Mouse (Mus musculus) gastrocnemius, postnatal 10 days (tissue): ENCODE data around the gene Wasf2. TPM values are rescaled to one million over a fixed set of nuclear protein-coding genes. Genes with fewer than 3 reads are reported as not detected.
"Not testable (repeated sequence)": the region's sequence is repeated elsewhere in the genome, so short reads cannot be mapped to it uniquely, and the experiment has no call there.

Experiments
- DNase-seq: peaks from one replicate; pipeline ENCODE4 v3.0.0; 2021; ENCODE audit warnings: mixed read lengths
- long read RNA-seq, 2 experiments: library from polyadenylated mRNA; stranded (forward); transcript quantifications; one replicate each; pipeline ENCODE4 v2.0.0; 2021
- total RNA-seq, 2 experiments: library from RNA; stranded (reverse); gene quantifications; 2 replicates each; pipeline ENCODE4 v1.2.3; 2021

Gene Wasf2
- total RNA-seq: 10 to 100 TPM; 73.1 to 88.7 TPM
- long read RNA-seq, experiment 1, full-length matches to known transcripts: 10 of 26 reads
- long read RNA-seq, experiment 1, partial matches to known transcripts: 15 of 26 reads
- long read RNA-seq, experiment 1, other reads (novel, unspliced or antisense): 1 of 26 reads
- long read RNA-seq, experiment 2, full-length matches to known transcripts: 4 of 15 reads
- long read RNA-seq, experiment 2, partial matches to known transcripts: 10 of 15 reads
- long read RNA-seq, experiment 2, other reads (novel, unspliced or antisense): 1 of 15 reads

GRCm38 (mm10) chr4:133129931-133130889 is at the start of gene Wasf2:
Wasf2 (plus strand) TSS chr4:133130505.
- DNase-seq: peak; percentile 92

DNA sequence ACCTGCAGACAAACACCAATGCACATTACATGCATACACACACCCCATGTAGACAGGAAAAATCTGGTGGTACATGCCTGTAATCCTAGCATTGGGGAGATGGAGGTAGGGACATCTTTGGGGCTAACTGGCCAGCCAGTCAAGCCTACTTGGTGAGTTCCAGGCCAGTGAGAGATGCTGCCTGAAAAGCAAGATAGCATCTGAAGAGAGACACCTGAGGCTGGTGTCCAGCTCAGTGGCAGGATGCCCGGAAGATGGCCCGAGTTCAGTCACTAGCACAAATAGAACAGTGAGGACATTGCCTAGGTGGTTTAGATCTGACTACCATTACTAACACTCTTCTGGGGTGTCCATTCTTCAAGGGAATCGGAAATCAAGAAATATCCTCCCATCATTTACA is 49.4 kb upstream of the Wasf2 start:
- DNase-seq: no peak

- DNase-seq: no peak
Measured at GRCm38 (mm10) chr4:133082216-133082773, 48.0 kb upstream of the Wasf2 start.

DNA sequence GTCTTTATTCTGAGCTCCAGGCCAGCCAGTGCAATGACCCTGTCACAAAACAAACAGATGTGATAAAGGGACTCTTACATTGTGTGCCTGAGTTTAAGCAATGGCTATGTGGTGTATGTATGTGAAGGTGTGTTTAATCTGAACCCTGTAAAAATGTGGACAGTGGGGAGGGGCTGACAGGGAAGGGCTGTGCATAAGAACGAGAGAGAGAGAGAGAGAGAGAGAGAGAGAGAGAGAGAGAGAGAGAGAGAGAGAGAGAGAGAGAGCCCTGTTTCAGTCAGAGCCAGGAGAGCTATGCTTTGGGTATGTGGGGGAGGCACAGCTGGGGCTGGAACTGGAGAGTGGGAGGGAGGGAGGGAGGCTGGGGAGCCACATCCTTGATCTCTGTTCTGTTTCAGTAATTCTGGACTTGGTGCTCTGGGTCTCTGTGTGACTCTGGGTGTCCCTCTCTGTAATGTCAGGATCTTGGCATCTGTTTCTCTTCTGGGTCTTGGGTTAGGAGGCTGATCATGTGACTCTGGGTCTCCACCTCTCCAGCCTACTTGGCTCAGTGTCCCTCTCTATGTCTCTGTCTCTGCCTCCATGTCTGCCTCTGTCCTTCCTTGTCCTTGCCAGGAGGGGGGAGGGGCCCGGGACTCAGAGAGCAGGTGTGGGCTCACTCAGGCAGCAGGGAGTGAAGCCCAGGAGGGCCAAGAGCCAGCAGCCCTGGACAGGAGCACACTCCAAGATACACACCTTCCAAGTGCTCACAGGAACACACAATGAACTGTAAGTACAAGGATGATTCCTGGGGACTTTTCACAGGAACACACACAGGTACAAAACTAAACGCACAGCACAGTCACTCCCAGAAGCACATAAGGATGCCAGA is 46.1 kb upstream of the Wasf2 start:
- peak; percentile 77 for DNase-seq

DNA sequence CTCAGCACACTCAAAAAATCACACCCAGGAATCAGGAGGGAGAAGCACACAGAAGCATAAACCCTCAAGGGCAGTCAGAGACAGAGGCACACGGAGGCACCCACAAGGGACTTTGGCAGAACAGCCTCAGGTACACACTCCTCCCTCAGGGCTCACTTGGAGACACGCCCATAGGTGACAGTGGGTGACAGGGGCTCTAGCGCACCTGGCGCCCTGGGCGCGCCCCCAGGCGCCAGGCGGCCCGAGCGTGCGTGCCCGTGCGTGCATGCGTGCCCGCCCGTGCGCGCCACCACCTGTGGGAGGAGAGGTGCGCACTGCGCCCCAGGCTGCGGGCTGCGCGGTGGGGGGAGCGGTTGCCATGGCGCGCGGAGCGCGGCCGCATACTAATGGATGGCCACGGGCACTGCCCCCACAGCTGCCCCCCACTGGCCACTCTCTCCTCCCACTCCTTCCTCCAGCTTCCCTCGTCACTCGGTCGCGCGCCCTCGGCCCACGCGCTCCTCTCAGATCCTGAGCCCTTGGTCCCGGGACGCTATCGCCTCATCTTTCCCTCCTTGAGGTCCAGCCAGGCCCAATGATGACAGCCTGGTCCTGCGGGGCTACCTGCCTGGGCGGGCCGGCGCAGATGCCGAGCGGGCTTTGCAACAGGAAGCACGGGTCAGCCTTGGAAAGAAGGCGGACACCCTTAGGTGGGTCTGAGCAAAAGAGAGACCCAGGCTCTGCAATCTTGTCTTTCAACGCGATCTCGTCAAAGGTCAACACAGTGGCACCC is 45.1 kb upstream of the Wasf2 start:
- peak; percentile 52 for DNase-seq

- peak; percentile 41 for DNase-seq
Measured at GRCm38 (mm10) chr4:133085783-133086342, 44.4 kb upstream of the Wasf2 start.

- DNase-seq: no peak
Measured at GRCm38 (mm10) chr4:133087177-133087714, 43.1 kb upstream of the Wasf2 start.

DNA sequence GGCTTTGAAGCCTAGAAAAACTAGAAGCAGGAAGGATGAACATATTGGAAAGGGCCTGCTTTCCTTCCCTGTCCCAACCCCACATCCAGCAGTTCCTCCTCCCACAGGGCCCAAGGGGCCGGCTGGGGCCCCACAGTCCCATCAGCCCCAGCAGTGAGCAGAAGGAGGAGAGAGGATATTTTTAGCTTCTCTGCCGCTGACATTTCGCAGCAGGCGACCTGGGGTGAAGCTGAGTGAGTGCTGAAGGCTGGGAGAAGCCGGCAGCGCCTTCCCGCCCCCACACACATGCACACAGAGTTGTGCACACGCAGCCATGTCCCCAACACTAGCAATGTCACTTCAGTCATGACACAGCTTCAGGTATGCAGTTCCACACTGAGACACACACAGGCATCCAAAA is 42.5 kb upstream of the Wasf2 start:
- DNase-seq: no peak

GRCm38 (mm10) chr4:133089319-133089718 is 41.0 kb upstream of the Wasf2 start:
- DNase-seq: no peak

GRCm38 (mm10) chr4:133089802-133090201 is 40.5 kb upstream of the Wasf2 start:
- no peak for DNase-seq

DNA sequence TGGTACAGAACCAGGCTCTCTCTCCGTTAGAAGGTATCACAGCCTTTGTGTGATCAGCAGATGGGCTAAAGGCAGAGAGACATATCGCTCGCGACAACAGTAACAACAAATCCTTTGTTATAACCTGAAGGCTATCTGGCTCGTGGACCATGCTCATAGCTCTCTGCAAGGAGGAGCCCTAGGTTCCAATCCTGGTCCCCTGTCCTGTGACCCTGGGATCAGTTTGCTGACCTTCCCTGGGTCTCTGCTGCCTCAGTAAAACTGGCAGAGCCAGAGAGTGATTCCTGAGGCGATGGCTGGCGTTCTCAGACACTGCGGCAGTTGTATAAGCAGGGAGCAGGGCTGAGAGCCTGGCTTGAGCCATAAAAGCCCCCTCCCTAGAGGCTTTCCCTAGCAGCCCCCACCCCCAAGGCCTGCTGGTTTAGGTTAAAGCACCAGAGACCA is 40.0 kb upstream of the Wasf2 start:
- no peak for DNase-seq

- peak; percentile 50 for DNase-seq
Measured at GRCm38 (mm10) chr4:133090720-133091458, 39.4 kb upstream of the Wasf2 start.

DNA sequence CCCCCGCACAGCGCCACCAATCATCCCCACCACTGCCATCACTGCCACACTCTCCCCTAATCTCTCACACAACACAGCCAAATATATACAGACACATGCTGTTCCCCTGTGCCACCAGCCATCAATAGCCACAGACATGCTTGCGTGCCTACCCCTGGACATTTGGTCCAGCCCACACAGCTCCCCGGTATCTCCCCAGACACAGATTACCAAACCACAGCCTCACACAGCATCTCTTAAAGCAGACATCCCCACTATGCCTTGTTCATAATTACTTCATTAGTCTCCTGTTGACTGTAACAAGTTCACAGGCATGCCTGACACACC is 38.9 kb upstream of the Wasf2 start:
- DNase-seq: no peak

- peak; percentile 57 for DNase-seq
Measured at GRCm38 (mm10) chr4:133092453-133092901, 37.8 kb upstream of the Wasf2 start.

- no peak for DNase-seq
Measured at GRCm38 (mm10) chr4:133093056-133093455, 37.2 kb upstream of the Wasf2 start.

- no peak for DNase-seq
Measured at GRCm38 (mm10) chr4:133093481-133094033, 36.7 kb upstream of the Wasf2 start.

DNA sequence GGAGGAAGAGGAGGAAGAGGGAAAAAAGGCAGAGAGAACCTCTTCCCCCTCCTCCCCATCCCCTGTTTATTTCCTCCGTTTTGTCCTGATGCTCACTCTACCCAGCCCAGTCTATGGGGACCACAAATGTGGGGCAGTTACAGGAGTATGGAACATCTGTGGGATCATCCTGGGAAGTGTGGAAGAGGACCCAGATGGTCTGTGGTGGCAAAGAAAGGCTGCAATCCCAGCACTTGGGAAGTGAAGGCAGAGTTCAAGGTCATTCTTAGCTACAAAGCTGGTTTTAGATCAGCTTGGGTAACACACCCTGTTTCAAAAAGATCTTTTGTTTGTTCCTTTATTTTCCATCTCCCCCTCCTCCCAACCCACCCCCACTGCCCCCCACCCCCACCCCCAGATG is 36.0 kb upstream of the Wasf2 start:
- no peak for DNase-seq

- DNase-seq: peak; percentile 73
Measured at GRCm38 (mm10) chr4:133094936-133095733, 35.2 kb upstream of the Wasf2 start.

DNA sequence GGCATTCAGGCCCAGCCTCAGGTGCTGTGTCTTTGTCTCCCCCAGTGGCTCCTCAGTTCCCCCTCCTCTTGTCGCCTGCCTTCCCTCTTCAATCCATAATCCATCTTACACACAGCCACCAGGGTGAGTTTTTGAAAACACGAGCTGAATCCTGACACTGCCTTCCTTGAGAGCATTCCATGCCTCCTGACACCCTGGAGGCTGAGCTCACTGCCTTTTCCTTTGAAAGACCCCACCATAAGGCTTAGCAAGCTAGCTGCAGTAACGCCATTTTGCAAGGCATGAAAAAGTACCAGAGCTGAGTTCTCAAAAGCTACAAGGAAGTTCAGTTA is 34.6 kb upstream of the Wasf2 start:
- DNase-seq: not testable (repeated sequence)
